Mouse (Mus musculus): ENCODE measurements around the gene Fam71d. TPM values are rescaled to one million over a fixed set of nuclear protein-coding genes. Genes with fewer than 3 reads are reported as not detected.
A peak's percentile ranks its signal among the peaks of the same experiment; 100 is the strongest.

Gene Fam71d
- 0.47 TPM in 1 of 2 replicates, not detected in the other for total RNA-seq (2017)

- no peak for ATAC-seq (ENCODE audit: extremely low read depth, insufficient number of reproducible peaks, low FRiP score, poor library complexity, severe bottlenecking)
Measured at GRCm38 (mm10) chr12:78691325-78691724, at the start of gene Fam71d. Gene Fam71d, plus strand, starts transcription at chr12:78691535.

DNA sequence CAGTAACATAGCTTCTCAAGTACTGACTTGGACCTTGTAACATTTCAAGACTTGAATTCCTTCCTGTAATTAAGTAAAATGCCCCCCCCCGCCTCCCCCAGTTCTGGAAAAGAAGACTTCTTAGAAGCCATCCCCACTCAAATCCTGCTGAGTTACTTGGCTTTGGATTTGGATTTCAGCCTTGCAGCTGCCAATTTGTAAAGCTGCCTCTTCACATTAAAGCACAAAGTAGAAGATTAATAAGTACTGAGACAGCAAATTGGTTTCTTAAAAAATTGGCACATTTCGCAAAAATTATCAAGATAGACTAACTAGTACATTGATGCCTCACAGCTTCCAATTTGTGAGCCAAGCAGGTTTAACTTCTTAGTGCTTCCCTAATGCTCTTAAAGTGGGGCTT lies 47.6 kb upstream of the Fam71d start:
- no peak for ATAC-seq (ENCODE audit: extremely low read depth, insufficient number of reproducible peaks, low FRiP score, poor library complexity, severe bottlenecking)

- ATAC-seq (ENCODE audit: extremely low read depth, insufficient number of reproducible peaks, low FRiP score, poor library complexity, severe bottlenecking): no peak
Measured at GRCm38 (mm10) chr12:78645282-78645681, 46.1 kb upstream of the Fam71d start.

DNA sequence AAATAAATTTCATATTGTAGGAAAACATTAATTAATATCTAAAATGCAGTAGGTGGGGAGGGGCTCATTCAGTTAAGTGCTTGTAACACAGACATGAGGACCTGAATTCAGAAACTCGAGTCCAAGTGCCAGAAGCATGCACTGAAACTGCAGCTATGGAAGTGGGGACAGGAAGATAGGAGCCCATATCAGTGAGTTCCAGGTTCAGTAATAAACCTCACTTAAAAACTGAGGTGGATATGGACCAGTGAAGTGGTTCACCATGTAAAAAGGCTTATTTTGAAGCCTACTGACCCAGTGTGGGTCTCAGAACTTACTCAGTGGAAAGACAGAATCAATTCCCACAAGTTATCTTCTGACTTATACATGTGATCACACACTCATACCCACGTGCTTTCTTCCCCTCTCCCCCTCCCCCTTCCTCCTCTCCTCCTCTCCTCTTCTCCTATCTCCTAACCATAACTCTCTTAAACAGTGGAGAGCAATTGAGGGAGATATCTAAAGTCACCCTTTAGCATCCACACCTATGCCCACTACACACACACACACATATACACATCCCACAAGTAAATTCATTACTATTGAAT lies 31.5 kb upstream of the Fam71d start:
- ATAC-seq (ENCODE audit: extremely low read depth, insufficient number of reproducible peaks, low FRiP score, poor library complexity, severe bottlenecking): no peak

DNA sequence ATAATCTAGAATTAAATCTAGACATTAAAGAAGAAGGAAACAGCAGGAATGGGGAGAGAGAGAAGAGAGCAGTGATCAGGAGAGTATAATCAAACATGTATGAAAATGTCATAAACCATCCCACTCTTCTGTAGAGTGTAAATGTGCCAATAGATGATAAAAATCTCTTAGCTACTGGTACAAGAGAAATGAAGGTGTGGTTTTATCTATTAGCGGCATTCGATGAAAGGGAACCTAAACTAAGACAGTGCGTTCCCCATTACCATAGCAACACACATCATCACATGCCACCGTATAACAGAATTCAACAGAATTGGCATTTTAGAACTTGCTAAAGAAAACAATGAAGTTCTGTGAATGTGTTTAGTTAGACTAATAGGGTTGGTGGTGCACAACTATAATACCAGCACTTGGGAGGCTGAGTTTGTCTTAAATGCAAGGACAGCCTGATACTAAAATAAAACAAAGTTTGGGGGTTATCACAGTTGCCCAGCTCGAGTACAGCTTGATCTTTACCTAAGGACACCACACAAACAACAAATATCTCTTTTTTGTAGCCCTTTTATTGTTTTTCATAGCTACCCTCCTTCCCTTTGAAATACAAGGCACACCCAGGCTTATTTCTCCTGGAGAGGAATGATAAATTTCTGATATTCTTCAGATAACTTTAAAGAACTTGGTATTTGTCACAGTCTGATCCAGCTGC lies 13.1 kb upstream of the Fam71d start:
- ATAC-seq (ENCODE audit: extremely low read depth, insufficient number of reproducible peaks, low FRiP score, poor library complexity, severe bottlenecking): no peak

DNA sequence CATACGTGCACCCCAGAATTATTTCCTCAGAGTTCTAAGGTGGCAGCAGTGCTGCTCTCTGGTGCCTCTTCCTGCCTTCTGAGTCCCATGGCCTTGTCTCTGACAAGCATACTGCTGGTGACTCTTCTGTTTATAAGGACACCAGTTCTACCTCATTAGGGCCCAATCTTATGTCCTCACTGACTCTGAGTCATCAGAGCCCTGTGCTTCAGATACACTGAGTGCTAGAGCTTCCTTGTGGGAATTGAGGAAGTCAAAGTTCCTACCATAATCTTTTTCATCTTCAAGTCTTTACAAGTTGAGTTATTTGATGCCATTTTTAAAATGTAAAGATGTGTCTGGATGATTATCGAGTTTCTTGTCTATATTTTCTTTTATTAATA lies 12.5 kb upstream of the Fam71d start:
- ATAC-seq (ENCODE audit: extremely low read depth, insufficient number of reproducible peaks, low FRiP score, poor library complexity, severe bottlenecking): no peak

DNA sequence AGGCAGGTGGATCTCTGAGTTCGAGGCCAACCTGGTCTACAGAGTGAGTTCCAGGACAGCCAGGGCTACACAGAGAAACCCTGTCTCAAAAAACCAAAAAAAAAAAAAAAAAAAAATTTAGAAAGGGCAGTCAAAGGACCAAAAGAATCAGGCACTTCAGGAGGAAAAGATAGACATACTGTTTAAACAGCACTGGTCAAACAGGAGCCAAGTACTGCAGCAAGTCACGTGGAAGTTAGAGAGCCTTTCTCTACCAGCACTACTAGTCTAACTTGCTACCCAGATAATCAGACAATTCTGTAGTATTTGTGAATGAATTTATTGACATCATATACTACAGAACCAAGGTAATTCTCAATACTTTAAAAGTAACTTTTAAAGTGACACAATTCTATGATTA lies 10.3 kb upstream of the Fam71d start:
- ATAC-seq (ENCODE audit: extremely low read depth, insufficient number of reproducible peaks, low FRiP score, poor library complexity, severe bottlenecking): no peak

DNA sequence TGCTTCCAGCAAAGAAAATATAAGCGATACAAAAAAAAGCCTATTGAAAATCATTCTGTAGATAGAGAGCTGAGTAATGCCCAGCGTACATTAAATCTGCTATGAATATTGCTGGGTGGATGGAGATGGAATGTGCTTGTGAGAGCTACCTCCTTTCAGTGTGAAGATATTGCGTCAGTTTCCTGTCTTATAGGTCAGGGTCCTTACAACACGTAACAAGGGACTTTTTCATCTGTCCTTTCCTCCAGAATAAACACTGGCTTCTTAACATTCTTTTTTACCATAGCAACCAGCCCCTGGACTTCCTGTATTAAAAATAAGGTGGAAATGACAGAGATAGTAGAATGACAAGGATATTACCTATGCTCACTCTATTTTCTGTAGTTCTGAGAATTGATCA lies 9.1 kb upstream of the Fam71d start:
- no peak for ATAC-seq (ENCODE audit: extremely low read depth, insufficient number of reproducible peaks, low FRiP score, poor library complexity, severe bottlenecking)

DNA sequence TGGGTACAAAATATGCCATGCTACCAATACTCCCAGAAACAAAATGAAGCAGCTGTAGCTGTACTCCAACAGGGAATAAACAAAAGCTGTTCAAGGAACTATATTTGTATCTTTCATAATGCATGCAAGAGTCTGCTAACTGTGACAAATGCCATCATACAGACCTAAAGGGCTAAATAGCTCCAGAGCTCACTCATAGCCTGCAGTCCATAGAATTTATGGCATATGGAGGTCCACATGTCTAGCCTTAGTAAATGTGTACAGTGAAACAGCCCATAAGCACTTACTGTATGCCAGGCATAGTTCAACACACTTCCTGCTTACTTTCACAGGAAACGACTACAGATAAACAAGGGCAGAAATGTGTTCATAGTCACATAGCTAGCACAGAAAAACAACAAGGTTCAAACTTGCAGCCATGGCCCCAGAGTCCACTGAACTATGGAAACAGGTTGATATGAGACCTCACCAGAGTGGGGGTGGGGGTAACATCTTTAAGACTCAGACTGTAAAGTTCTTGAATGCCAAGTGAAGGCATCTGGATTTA lies 5.6 kb upstream of the Fam71d start:
- no peak for ATAC-seq (ENCODE audit: extremely low read depth, insufficient number of reproducible peaks, low FRiP score, poor library complexity, severe bottlenecking)

- no peak for ATAC-seq (ENCODE audit: extremely low read depth, insufficient number of reproducible peaks, low FRiP score, poor library complexity, severe bottlenecking)
Measured at GRCm38 (mm10) chr12:78688876-78689275, 2.5 kb upstream of the Fam71d start.

DNA sequence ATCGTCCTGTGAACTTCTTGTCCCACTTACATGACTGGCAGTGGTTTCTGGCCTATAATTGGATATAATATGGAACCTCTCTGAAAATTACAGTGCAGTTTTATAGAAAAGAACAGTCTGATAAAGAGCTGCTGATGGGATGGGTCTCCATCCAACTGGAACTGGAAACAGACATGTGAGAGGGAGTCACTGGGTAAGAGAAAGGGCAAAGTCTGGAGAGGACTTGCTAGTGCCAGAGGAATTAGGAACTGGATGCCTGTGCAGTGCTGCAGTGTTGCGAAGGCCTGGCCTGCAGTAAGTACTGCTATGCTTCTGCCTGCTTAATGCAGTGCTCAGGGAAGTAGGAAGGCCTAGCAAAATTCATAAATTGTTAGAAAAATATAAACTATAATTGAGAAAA lies 1.9 kb downstream of the Fam71d start:
- no peak for ATAC-seq (ENCODE audit: extremely low read depth, insufficient number of reproducible peaks, low FRiP score, poor library complexity, severe bottlenecking)

DNA sequence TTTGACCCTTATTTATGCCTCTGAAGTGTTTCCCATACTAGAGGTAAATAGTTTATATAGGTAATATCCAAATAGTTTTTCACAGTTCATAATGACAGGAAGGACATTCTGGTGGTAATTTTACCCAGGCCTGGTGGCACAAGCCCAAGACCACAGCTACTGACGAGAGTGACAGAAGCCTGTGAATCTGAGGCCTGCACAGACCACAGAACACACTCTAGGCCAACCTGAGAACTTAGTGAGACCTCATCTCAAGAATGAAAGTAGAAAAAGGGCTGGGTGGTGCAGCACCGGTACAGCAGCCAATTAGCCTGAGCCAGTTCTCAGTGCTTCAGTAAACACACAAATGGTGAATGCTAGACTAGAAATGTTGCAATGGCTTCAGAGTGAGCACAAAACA lies 26.4 kb downstream of the Fam71d start:
- ATAC-seq (ENCODE audit: extremely low read depth, insufficient number of reproducible peaks, low FRiP score, poor library complexity, severe bottlenecking): no peak

DNA sequence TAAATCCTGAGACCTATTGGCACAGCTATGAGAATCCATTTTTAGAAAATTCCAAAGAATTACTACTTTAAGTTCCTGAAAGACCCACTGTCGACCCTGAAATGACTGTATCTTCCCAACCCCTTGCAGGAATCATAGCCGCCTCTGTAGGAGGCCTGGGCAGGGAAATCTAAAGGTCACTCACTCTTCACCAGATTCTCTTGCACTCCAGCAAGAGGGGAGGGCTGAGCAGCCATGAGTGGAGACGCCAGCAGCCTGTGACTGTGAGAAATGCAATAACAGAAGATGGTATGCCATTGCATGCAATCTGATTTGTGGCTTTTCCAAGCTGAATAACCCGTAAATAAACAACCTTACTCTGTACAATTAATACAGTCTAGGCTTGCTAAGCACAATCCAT lies 36.4 kb downstream of the Fam71d start:
- ATAC-seq (ENCODE audit: extremely low read depth, insufficient number of reproducible peaks, low FRiP score, poor library complexity, severe bottlenecking): no peak

- ATAC-seq (ENCODE audit: extremely low read depth, insufficient number of reproducible peaks, low FRiP score, poor library complexity, severe bottlenecking): no peak
Measured at GRCm38 (mm10) chr12:78739633-78740032, 48.3 kb downstream of the Fam71d start.

GRCm38 (mm10) chr12:78740289-78740688 lies 49.0 kb downstream of the Fam71d start:
- no peak for ATAC-seq (ENCODE audit: extremely low read depth, insufficient number of reproducible peaks, low FRiP score, poor library complexity, severe bottlenecking)

DNA sequence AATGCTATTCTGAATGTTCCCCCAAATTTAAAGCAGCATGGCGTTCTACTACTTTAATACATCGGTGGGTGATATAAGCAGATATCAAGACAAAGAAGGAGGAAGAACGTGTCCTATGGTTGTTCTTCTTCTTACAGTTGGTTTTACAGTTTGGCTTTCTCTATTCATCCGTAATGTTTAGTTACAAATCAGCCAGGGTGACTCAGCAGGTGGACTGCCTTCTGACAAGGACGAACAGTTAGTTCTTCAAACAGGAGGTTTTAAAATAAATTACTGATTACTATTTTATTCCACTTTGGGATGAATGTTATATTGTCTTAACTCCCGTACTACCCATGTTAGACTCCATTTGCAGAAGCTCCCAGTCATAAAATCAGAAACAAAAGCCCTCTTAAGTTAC lies 54.9 kb downstream of the Fam71d start:
- no peak for ATAC-seq (ENCODE audit: extremely low read depth, insufficient number of reproducible peaks, low FRiP score, poor library complexity, severe bottlenecking)

- ATAC-seq (ENCODE audit: extremely low read depth, insufficient number of reproducible peaks, low FRiP score, poor library complexity, severe bottlenecking): no peak
Measured at GRCm38 (mm10) chr12:78747406-78747805, 56.1 kb downstream of the Fam71d start.

DNA sequence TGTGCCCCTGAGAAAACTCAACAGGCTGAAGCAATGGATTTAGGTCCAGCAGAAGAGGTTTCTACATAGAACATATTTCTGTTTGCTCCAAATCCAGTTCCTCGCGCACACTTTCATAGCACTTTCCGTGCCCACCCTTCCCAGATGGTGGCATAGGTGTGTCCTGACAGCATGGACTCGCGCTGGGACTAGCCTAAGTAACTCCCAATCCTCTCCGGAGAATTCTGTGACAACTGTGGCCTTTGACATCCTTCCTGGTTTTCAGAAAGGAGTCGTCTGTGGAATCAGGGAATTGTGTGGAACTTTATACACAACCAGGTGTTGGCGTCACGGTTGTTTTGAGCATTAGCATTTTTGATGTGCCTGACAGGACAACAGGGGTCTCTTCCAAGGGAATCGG lies 56.8 kb downstream of the Fam71d start:
- ATAC-seq (ENCODE audit: extremely low read depth, insufficient number of reproducible peaks, low FRiP score, poor library complexity, severe bottlenecking): no peak

GRCm38 (mm10) chr12:78748557-78749377 lies 57.4 kb downstream of the Fam71d start, which contains the start of gene Mpp5:
Gene Mpp5, plus strand, starts transcription at chr12:78748907.
- peak; percentile 99 for ATAC-seq (ENCODE audit: extremely low read depth, insufficient number of reproducible peaks, low FRiP score, poor library complexity, severe bottlenecking)

- ATAC-seq (ENCODE audit: extremely low read depth, insufficient number of reproducible peaks, low FRiP score, poor library complexity, severe bottlenecking): no peak
Measured at GRCm38 (mm10) chr12:78749378-78749801, 58.1 kb downstream of the Fam71d start.
